Mouse (Mus musculus): ENCODE results near the gene Ppid.
"Not testable (repeated sequence)": the region's sequence is repeated elsewhere in the genome, so short reads cannot be mapped to it uniquely, and the experiment has no call there.

The Ppid gene

DNA sequence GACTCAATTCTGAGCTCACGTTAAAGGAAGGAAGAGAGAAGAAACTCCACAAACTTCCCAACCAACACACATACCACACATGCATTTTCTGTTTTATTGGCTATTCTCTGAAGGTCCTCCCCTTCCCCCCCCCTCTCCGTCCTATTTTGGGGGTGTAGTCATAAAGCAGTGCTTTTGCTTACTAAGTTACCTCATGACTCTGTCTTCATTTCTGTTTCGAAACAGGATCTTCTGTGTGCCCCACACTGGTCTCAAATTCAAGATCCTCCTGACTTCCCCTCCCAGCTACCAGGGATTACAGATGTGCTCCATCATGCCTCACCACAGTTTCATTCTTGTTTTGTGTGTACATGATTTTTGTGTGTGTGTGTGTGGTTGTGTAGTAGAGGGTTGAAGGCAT, 18.7 kb upstream of the Ppid start:
- DNase-seq (ENCODE audit: low spot score), result no peak

DNA sequence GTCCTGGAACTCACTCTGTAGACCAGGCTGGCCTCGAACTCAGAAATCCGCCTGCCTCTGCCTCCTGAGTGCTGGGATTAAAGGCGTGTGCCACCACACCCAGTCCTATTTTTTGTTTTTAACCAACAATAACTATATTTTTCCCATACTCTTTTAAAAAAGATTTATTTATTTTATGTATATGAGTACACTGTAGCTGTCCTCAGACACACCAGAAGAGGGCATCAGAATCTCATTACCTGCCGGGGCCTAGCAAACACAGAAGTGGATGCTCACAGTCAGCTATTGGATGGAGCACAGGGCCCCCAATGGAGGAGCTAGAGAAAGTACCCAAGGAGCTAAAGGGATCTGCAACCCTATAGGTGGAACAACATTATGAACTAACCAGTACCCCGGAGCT, 17.8 kb upstream of the Ppid start:
- DNase-seq (ENCODE audit: low spot score), result not testable (repeated sequence)

DNA sequence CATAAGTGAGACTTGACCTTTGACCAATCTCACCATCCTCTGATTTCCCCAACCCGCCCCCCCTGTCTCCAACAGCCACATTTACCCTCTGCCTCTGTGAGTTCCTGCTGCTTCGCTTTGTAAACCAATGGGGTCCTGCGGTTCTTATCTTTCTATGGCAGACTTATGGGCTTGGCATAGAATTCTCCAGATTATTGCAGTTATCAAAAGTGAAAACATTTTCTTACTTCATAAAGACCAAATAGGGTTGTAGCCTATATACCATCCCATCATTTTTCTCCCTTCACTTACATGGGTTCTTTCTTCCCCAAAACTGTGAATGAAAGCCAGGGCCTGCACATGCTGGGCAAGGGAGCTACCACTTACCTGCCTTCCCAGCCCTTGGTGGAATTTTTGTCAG, 16.8 kb upstream of the Ppid start:
- no peak for DNase-seq (ENCODE audit: low spot score)

DNA sequence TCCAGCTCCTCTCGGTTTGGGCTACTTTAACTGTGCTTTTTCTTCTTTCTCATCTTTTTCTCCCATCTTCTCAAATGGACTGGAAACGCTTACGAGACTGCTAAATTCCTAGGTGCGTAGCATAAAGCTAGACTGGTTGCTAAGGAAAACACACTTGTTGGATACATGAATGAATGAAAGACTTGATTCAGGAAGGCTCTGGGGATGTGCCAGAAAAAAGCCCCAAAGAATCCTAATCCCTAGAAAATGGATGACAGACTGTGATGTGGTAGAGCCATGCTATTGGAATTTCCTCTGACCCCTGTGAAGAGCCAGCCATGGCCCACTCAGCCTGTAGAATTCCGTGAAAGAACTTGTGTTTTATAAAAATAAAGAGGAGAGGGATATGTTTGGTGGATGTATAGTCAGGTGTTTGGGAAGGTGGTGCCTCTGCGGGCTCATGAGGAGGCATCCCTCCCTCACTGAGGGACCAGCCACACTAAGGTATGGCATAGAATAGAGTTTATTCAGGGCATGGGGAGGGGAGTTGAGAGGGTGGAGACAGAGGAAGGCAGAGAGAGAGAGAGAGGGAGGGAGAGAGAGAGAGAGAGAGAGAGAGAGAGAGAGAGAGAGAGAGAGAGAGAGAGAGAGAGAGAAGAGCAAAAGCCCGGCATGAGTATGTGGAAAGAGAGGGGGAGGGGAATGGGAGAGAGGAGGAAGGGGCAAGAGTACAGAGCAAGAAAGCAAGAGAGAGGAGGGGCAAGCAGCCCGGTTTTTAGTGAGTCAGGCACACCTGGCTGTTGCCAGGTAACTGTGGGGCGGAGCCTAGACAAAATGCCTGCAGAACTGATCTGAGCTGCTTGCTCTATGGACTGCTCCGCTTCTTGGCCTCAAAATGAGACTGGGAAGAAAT, 15.3 kb upstream of the Ppid start:
- no peak for DNase-seq (ENCODE audit: low spot score)

DNA sequence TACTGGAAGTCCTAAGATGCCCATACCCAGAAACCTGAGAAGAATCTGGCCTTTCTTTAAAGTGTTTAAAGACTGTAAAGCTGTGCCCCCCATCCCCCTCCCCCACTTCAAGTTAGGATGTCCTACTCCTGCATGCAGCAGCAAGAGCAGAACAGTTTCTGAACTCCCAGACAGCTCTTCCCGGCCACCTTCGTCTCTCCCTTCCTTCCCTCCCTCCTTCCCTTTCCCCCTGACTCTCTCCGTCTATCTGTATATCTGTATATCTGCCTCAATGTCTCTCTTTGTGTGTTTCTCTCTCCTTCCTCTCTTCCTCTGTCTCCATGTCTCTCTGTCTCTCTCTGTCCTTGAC, 14.7 kb upstream of the Ppid start:
- no peak for DNase-seq (ENCODE audit: low spot score)

DNA sequence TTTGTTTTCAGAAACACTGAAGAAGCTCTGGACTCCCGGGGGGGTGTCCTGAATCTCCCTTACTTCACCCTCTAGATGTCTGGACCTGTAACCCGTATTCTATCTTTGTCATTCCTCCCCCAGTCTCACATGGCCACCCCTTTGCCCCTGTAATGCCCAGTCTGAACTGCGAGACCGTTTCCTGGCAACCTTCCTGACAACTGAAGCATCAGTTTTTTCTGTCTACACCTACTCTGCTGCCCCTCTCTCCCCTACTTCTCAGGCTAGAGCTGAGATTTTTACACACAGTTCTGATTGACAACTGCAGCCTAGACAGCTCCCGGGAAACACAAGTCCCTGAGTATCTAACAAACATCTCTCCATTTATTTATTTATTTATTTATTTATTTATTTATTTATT, 14.3 kb upstream of the Ppid start:
- no peak for DNase-seq (ENCODE audit: low spot score)

DNA sequence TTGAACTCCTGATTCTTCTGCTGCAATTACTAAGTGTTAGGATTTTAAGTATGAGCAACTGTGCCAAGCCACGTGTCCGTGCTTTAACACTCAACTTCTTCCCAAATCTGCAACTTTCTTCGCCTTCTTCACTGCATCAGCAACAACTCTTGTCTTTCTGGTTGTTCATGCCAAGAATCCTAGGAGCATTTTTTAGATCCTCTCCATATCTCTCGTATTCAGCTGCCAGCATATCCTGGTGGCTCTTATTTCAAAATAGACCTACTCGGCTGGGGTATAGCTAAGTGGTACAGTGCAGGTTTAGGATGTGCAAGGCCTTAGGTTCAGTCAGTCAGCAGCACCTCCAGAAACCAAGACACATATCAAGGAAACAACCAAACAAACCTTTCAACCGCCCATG, 13.5 kb upstream of the Ppid start:
- DNase-seq (ENCODE audit: low spot score), result no peak

DNA sequence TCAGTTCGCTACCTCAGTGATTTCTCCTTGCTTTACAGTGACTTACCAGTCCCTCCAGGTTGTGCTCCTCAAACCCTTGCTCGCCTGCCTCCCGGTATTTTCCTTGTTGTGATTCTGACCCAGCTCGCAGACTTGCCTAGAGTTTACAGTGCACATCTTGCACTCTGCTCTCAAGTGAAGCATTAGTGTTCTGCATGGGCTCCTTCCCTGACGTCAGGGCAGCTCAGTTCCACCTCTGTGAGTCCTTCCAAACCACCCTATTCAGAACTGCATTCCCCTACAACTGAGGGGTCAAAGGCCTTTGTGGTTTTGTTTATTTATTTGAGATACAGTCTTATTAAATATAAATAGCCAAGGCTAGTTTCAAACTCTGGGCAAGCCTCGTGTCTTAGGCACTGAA, 13.0 kb upstream of the Ppid start:
- DNase-seq (ENCODE audit: low spot score), result no peak

DNA sequence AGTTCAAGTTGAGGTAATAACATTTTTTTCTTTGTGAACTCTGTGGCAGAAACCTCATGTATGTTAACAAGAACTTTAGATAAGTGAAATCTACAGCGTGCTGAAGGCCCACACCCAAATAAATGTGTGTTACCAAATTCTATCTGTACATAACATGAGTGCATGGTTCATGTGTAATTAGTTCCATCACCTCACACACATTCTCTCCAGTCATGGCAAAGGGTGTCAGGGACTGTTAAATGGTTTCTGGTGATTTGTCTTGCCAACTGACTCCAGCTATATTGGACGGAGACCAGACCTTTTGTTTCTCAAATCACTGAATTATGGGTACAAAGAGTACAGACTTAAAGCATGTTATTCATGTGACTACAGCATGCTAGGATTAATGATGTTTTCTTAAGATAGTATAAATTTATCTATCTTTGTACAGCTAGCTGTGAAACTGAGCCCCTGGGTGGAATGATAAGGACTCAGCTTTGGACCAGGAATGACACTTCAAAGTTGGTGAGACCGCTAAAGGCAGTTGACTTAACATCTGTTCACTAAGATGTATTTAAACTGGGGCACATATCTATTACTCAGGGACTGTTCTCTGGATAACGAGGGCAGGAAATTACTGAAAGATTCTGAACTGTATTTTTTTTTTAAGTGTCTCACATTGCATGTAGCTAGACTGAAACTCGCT, 11.1 kb upstream of the Ppid start:
- DNase-seq (ENCODE audit: low spot score), result no peak

DNA sequence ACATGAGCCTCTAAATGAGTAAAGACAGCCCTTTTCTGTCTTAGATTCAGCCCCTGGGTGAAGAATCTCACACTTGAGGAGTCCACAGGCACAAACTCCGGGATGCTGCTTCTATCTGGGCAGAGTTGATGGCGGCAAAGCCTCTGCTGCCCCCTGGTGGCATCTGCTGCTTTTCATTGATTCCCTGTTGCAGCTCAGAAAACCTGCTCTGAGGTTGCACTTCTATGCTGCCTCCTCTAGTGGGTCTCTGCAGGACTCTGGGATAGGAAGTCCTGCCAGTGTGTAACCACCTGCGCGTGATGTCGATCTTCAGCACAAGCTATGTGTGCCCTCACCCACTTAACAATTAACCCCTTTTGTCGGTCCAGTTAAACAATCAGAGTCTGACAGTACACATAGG, 4.3 kb upstream of the Ppid start:
- DNase-seq (ENCODE audit: low spot score), result peak; percentile 92

DNA sequence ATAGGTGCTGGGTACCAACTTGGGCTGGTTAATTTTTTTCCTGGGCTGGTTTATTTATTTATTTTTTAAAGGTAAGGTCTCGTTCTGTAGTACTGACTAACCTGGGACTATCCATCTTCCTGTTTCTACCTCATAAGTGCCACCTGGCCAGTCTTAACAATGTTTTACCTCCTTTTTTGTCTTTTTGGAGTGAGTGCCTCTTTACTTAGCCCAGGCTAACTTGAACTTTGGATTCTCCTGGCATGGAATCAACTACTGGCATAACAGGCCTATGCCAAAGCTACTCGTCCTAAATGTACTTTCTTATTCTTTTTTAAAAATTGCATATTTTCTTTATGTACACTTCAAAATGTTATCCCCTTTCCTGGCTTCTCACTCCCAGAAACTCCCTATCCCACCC, 1.5 kb upstream of the Ppid start:
- DNase-seq (ENCODE audit: low spot score), result peak; percentile 28

DNA sequence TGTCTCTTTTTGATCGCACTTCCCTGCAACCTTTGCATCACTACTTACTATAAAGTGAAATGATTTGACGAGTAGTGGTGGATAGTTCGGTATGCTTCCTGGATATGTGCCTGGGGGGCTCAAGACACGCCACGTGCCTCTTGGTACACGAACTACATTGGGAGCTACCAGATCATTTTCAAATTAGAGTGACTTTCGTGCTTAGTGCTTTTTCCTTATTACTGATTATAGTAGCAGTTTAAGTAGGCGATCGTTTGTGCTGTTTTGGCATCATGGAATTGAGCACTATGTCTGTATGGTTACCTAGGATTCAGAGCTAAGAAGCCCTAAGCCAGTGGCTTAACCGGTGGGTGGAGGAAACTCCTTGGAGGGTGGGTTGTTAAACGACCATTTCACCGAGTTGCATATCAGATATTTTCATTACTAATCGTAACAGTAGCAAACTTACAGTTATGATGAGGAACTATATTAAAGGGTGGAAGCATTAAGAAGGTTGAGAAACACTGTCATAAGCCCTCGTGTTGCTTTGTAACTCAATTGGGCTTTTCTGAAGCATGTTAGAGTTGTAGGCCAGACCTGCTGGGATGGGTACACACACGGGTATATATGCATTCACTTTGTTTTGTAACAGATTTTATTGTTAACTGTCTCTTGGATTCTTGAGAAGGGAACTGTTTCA, 790 bp downstream of the Ppid start:
- no peak for DNase-seq (ENCODE audit: low spot score)

DNA sequence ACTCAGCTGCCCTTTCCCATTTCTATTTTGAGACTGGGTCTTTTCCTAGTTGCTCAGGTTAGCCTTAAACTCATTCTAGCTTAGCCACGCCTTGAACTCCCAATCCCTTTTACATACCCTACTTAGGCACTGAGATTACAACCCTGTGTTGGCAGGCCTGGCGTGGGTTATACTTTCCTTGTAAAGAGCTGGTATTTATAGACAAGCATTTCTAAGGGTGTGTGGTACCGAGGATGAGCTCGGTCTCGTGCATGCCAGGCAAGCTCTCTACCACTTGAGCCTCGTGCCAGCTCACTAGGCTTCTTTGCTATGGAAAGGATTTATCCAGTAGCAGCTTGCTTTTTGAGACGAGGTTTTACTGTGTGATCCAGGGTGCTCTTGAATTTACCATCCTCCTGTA, 4.3 kb downstream of the Ppid start:
- DNase-seq (ENCODE audit: low spot score), result no peak

DNA sequence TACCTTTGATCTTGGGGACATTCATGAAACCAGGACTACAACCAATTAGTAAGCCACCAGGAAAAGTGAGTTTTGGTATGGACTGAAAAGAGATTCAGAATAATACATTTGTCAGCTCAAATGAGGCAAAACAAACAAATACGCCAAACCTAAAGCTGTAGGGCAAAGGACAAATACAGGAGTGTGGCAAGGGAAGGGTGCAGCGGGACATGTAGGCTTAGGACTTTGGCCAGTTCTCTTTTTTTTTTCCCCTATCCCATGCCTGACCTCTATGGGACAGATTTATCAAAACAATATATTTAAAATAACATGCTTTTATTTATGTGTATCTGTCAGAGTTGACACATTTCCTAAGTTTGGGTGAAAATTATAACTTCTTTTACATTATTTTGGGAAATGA, 18.7 kb downstream of the Ppid start:
- DNase-seq (ENCODE audit: low spot score), result no peak

DNA sequence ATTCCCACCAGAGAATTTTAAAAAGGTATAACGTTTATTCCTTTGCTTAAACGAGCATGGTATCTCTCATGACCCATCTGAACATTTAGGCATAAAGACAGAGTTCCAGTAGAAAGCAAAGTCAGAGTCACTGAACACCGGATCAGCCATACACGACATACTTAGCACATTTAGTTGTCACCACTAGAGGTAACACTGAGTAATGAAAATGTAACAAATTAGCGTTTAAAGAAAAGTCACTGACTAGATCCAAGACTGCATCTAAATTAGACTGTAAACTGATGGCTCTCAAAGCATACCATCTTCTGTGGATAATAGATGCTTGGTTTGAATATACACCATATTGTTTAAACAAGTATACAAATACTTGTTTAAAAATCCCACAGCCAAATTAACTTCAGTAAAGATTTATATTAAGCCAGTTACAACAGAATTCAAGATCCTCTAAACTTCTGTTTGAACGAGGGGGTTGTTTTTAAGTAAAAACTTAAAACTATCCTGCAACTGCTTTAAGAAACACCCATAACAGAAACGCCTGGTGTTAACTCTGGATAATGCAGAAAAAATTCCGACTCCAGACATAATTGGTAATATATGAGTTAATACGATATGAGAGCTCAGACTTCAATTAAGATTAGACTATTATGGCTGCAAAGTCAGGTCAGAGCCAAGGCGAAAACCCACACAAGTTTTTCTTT, 36.5 kb downstream of the Ppid start:
- peak; percentile 42 for DNase-seq (ENCODE audit: low spot score)

DNA sequence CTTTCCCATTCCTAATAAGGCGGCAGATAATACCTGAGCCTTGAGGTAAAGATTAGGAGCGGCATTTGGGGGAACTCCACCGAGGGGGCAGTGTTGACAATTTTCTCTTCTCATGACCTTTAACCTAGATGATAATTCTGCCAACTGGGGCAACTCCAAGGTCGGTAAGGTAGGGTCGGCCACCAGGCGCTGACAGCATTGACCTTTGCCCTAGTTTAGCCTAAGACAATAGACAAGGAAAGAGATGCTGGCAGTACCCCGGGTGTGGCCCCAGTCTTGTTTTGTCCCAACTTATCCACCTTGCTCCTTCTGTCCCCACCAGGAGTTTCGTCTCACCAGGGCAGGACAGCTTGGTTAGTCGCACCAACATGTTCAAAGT, 37.0 kb downstream of the Ppid start:
- no peak for DNase-seq (ENCODE audit: low spot score)

DNA sequence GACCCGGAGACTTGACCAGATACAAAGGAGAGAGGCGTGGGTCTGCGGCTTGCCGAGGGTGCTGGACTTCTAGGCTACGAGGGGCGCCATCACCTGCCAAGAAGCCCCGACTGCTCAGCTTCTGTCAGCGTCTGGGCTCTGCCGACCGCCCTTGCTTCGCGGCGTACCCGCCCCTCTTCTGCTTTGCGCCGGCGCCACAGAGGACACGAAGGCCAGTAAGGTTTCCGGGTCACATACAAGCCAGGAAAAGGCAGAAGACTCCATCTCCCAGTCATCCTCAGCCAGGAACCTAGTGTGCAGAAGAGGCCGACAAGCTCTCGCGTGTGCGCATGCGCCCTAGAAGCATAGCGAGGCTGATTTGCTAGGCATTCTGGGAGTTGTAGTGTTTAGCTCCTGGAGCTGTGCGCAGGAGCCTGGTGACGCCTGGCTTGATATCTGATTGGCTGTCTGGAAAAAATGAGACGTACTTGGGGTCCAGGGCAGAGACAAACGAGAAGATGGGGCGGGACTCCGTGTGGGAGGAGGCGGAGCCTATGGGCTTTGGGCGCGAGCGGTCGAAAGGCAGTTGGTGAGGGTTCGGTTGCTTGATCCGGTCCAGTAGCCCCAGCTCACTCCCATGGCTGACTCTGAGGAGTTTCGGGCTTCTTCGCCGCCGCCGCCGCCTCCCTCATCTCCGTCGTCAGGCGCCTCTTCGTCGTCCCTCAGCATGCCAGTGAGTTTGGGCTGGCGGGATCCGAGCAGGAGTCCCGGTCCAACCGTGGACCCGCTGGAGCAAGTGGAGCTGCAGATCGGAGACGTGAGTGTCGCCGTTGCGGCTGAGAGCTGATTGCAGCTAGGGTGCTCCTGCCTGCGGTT, 37.6 kb downstream of the Ppid start, which contains the start of gene 4930579G24Rik:
Gene 4930579G24Rik (plus strand): TSS at position 519 of the 855 bp plus-strand sequence.
- DNase-seq (ENCODE audit: low spot score), result peak; percentile 100

DNA sequence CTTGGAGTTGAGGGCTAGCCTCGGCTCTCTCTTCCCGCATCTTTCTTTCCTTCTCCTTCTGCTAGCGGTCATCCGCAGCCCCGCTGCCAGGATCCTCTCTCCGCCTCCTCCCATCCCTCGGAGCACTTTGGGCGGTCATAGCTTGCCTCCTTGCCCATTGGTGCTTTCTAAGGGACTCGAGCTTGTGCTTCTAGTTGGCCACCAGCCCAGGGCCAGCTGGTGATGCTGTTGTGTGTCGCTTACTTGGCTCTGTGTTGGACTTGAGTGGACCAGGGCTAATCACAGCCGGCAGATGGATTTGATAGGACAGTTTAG, 38.2 kb downstream of the Ppid start, which contains the start of gene Etfdh:
Gene Etfdh (minus strand): TSS at position 85 of the 315 bp plus-strand sequence.
- peak; percentile 98 for DNase-seq (ENCODE audit: low spot score)

DNA sequence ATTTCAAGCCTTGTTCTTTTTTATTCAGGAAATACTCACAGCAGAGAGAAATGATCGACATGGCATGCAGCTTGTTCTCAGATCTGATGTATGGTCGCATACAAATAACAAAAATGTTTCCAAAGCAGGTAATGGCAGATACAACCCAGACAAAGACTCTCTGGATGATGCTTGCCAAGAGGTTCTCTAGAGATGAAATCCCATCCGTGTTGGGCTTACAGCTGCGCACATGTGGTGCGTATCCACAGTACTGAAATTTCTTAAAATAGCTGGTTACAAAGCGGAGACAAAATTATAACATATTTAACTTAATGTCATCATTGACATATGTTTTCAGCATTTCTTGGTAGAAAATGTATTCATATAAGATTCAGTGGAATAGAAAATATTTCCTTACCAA, 61.0 kb downstream of the Ppid start:
- no peak for DNase-seq (ENCODE audit: low spot score)
